Mouse (Mus musculus) left cerebral cortex, postnatal 10 days (tissue): ENCODE measurements at regions not wholly inside any gene's neighbourhood (a gene's known extent, or its start where the extent isn't known, plus 50 kb on each side); places are given as distances from the start of the nearest gene placed in this dataset.

ENCODE experiments used
- DNase-seq, 2 experiments: peaks; one replicate each; pipeline ENCODE4 v3.0.0; 2021 to 2022; ENCODE audit warnings: low spot score in 2 of 2, mixed read lengths in 1 of 2; ENCODE audit errors: extremely low spot score in 1 of 2
- intact Hi-C: fragments of 180-260 bp; cut with DNase I; formaldehyde crosslinking; loops from one replicate; pipeline ENCODE4 v1.15.1; 2025

DNA sequence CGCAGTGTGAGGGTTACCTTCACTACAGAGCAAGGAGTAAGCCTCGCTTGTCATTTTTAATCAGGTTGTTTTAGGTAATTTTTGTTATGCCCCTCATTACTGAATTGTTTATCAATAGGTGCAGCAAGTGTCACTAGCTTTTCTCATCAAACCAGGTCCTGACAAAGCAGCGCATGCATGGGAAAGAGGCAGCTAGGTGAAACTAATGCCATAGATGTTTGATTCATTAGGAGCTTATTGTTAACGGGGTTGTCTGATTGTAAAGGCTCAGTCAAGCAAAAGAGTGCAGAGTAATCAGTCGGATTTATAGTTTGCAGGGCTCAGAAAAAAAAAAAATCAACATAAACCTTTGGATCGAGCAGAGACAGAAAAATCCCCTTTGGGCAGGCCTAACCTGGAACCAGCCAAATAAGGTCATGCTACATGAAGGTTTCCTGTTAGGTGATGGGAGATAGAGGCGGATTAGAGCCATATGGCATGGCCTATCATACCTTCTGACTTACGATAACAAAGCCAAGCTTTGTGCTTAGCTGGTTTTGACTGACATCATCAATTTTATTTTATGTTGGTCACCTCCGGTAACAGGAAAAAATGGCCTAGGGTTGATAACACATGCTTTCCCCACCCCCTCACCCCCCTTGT, 52.4 kb upstream of the Zeb2 start:
- no peak for DNase-seq
- intact Hi-C loops, result no loop called here

DNA sequence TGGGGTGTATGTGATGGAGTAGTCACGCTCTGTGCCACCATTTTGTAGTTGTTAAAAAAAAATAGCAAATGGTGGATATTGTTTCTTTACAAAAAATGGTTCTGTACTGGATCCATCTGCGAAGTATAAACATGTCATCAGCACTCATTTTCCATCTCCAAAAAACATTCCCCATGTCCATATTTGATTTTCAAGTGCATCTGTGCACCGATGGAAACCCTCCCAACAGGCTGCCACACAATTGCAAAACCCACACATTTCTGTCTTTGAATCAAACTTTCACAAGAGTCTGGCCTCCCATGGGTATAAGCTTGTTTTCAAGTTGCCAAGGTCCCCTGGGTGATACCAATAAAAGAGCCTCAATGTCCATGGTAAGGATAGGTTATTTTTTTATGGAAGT, 51.4 kb upstream of the Zeb2 start:
- DNase-seq, result no peak
- intact Hi-C loops, result no loop called here
